Mouse (Mus musculus) testis, adult 2 months (tissue): ENCODE measurements around the gene Gatad2a. TPM values are rescaled to one million over a fixed set of nuclear protein-coding genes. Genes with fewer than 3 reads are reported as not detected.
"Not testable (repeated sequence)": the region's sequence is repeated elsewhere in the genome, so short reads cannot be mapped to it uniquely, and the experiment has no call there.

Source experiments
- H3K27ac ChIP-seq: fragments of 200-500 bp; 2 replicates; pipeline ENCODE4 v1.5.1; 2012; ENCODE audit warnings: low read depth, low read length; ENCODE audit not compliant: control insufficient read depth, insufficient read depth
- H3K27me3 ChIP-seq: fragments of 200-500 bp; 2 replicates; pipeline ENCODE4 v1.6.1; 2012; ENCODE audit warnings: mild to moderate bottlenecking, low read length, moderate library complexity; ENCODE audit not compliant: control insufficient read depth, insufficient read depth
- H3K36me3 ChIP-seq: fragments of 200-500 bp; 2 replicates; pipeline ENCODE4 v1.6.1; 2012; ENCODE audit warnings: mild to moderate bottlenecking, low read length; ENCODE audit not compliant: control insufficient read depth, insufficient read depth
- H3K4me1 ChIP-seq: fragments of 200-500 bp; 2 replicates; pipeline ENCODE4 v1.6.1; 2012; ENCODE audit warnings: low read length; ENCODE audit not compliant: control insufficient read depth, insufficient read depth
- H3K4me3 ChIP-seq: fragments of 200-500 bp; 2 replicates; pipeline ENCODE4 v1.5.1; 2012; ENCODE audit warnings: low read depth, mild to moderate bottlenecking, low read length, moderate library complexity, mixed read lengths; ENCODE audit not compliant: control insufficient read depth
- CTCF ChIP-seq: fragments of 200-500 bp; IDR thresholded peaks from 2 replicates; pipeline ENCODE4 v1.5.1; 2012; ENCODE audit warnings: low read depth, mild to moderate bottlenecking, inconsistent platforms, low read length, moderate library complexity; ENCODE audit not compliant: control insufficient read depth, insufficient read depth, insufficient replicate concordance
- POLR2A ChIP-seq: fragments of 200-500 bp; IDR thresholded peaks from 2 replicates; pipeline ENCODE4 v1.6.1; 2012; ENCODE audit warnings: low read depth, mild to moderate bottlenecking, inconsistent platforms, low read length, moderate library complexity; ENCODE audit not compliant: control insufficient read depth
- polyA plus RNA-seq: library from polyadenylated mRNA; depleted of rRNA; stranded (reverse); fragments of >200 nt; gene quantifications from 2 replicates; pipeline ENCODE4 v1.2.3, GENCODE M21; 2012

Gatad2a gene
- polyA plus RNA-seq, 1 experiment: 80.8 TPM

DNA sequence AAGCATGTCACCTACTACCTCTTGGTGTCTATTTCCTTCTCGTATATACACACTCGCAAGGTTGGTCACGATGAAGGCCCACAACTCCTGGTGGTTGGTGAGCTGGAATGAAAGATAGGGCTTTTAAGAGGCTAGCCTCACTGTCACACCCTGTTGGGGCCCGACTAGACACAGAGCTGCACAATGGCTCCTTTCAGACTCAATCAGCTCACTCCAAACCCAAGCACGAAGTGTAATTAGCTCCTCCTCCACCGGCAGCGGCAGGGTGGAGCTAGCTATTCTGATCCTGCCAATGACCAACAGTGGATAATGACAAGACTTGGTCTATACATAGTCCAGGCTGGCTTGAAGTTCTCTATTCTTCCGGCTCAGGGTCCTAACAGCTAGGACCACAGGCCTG, 27.4 kb upstream of the Gatad2a start:
- no peak overlapping the region for H3K4me3 ChIP-seq
- TF ChIP-seq CTCF (no peak), POLR2A (no peak)
- no peaks in the 10 kb centered on the region for H3K27me3 ChIP-seq
- H3K27ac ChIP-seq: no peak overlapping the region
- H3K4me1 ChIP-seq: no peaks in the 10 kb centered on the region
- H3K36me3 ChIP-seq: peaks cover 5% of the 10 kb centered on the region

DNA sequence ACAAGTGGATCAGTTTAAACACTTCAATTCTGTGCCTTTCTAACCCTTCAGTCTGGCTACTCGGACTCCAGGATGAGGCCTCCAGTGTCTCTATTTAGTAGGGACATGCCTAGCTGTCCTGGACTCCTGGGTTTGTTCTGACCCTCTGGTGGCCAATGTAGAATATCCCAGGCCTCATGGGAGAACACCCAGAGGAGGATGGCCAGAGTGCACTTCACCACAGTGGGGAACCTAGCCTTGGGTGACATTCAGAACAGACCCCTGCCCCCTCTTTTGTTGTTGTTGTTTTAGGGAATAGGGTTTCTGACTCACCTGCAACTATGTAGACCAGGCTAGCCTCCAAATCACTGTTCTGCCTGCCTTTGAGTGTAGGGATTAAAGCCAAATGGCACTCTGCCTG, 18.8 kb upstream of the Gatad2a start:
- H3K27ac ChIP-seq: no peak overlapping the region
- H3K4me1 ChIP-seq: no peaks in the 10 kb centered on the region
- no peak overlapping the region for H3K4me3 ChIP-seq
- H3K36me3 ChIP-seq: no peaks in the 10 kb centered on the region; the same call in 1 of the 2 replicates
- H3K27me3 ChIP-seq: no peaks in the 10 kb centered on the region
- TF ChIP-seq CTCF: no peak
- no peak for TF ChIP-seq POLR2A

DNA sequence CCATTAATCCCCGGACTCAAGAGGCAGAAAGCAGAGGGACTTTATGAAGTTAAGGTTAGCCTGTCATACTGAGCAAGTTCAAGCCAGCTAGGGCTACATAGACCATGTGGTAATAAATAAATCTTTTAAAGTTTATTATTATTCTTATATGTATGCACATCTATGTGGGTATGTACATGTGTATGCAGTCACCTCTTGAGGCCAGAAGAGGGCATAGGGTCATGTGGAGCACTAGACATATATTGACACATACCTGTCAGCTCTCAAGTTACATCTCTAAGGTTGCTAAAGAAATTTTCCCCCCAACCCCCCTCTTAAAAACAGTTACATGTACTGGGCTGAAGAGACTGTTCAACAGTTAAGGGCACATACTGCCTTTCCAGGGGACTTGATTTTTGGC, 16.6 kb upstream of the Gatad2a start:
- TF ChIP-seq POLR2A (no peak), CTCF (no peak)
- no peak overlapping the region for H3K4me3 ChIP-seq
- no peaks in the 10 kb centered on the region; the same call in 1 of the 2 replicates for H3K36me3 ChIP-seq
- H3K27me3 ChIP-seq: no peaks in the 10 kb centered on the region
- H3K27ac ChIP-seq: no peak overlapping the region
- no peaks in the 10 kb centered on the region for H3K4me1 ChIP-seq

DNA sequence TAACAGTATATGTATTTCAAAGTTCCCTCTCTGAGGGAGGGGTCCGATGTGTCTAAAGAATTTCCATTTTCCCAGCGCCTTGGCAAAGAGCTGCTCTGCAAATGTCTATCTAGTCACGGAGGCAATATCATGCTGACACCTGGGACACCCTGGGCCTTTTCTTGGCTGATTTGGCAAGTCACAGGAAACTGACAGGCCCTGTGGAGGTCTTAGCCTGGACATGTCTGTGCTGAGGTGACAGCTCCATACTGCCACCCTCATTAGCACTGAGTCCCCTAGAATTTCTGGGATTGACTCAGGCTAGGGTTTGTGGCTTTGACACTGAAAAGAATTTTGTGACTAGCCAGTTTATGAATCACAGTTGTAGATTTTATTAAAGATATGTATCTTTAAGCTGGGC, 16.2 kb upstream of the Gatad2a start:
- Histone ChIP-seq H3K4me1 (no peaks in the 10 kb centered on the region), H3K27ac (no peak overlapping the region)

DNA sequence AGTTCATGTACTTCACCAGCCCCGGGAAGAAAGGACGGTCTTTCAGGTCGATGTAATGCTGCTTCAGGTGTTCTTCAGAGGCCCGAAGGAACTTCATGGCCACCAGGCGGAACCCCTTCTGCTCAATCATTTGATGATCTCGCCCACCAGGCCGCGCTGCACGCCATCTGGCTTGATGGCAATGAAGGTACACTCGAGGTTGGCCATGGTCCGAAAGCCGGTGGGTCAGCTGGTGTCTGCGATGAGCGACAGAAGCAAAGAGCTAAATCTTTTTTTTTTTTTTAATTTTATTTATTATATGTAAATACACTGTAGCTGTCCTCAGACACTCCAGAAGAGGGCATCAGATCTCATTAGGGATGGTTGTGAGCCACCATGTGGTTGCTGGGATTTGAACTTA, 14.6 kb upstream of the Gatad2a start:
- not testable (repeated sequence) for H3K36me3 ChIP-seq, H3K27me3 ChIP-seq, H3K4me3 ChIP-seq, H3K4me1 ChIP-seq, H3K27ac ChIP-seq

More for the DNA sequence above, 16.2 kb upstream of the Gatad2a start:
- H3K27me3 ChIP-seq: no peaks in the 10 kb centered on the region
- H3K36me3 ChIP-seq: no peaks in the 10 kb centered on the region
- no peak overlapping the region for H3K4me3 ChIP-seq
- TF ChIP-seq CTCF (no peak), POLR2A (no peak)

DNA sequence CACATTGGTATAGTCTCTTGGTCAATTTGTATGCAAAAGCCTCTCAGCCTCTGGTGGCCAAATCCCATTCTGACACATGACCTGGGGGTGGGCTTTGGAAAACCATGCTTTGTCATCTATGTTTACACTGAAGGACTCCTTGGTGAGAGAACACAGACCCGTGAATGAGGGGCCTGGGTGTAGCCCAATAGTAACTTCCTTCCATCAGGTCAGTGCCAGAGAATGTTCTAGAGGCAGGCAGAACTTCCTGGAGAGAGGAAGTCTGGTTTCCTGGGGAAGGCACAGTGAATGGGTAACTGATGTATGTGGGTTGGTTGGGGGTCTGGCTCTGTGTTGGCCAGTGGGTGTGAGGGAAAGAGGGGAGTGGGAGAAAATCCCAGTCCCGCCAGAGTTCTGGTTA, 9.0 kb upstream of the Gatad2a start:
- H3K4me1 ChIP-seq: peaks cover 6% of the 10 kb centered on the region
- H3K4me3 ChIP-seq: no peak overlapping the region
- no peak for TF ChIP-seq CTCF
- TF ChIP-seq POLR2A: no peak
- H3K27me3 ChIP-seq: no peaks in the 10 kb centered on the region
- H3K36me3 ChIP-seq: no peaks in the 10 kb centered on the region
- no peak overlapping the region for H3K27ac ChIP-seq

DNA sequence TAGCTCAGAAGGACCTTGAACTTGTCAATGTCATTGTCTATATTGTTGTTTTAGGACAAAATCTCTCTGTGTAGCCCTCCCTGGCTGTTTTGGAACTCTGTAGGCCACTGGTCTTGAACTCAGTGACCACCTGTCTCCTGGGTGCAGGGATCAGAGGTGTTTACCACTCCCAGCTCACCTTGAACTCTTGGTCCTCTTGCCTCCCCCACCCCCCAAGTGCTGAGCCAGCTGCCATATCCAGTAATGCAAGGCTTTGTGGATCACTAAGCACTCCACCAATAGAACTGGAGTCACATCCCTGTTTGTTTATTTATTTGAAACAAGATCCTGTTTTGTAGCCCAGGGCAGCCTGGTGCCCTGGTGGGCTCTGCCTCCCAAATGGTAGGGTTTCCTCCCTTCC, 8.2 kb upstream of the Gatad2a start:
- Histone ChIP-seq H3K27ac (no peak overlapping the region), H3K4me3 (no peak overlapping the region), H3K27me3 (no peaks in the 10 kb centered on the region), H3K4me1 (peaks cover 6% of the 10 kb centered on the region), H3K36me3 (no peaks in the 10 kb centered on the region)
- TF ChIP-seq CTCF: no peak

DNA sequence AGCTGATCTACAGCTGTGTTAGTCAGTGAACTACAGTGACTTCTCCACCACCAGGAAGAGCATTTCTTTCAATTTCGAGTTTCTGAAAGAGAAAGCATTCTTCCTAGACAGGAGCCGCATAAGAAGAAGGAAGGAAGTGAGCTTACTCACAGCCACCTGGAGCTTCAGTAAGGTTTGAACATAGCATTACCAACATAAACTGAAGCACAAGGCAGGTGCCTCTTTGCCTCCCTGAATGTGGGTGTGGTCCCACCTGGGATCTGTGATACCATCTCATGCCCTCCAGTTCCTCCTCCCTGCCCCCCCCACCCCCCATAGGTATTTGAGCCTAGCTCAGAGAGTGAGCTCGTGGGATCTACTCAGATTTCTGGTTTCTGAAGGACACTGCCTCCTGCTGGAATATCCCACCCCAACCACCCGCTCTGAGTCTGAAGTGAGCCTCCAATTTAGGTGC, 7.0 kb upstream of the Gatad2a start:
- Histone ChIP-seq H3K4me1 (peaks cover 6% of the 10 kb centered on the region), H3K4me3 (no peak overlapping the region), H3K27ac (no peak overlapping the region), H3K27me3 (no peaks in the 10 kb centered on the region), H3K36me3 (no peaks in the 10 kb centered on the region)
- TF ChIP-seq CTCF (no peak), POLR2A (no peak)

DNA sequence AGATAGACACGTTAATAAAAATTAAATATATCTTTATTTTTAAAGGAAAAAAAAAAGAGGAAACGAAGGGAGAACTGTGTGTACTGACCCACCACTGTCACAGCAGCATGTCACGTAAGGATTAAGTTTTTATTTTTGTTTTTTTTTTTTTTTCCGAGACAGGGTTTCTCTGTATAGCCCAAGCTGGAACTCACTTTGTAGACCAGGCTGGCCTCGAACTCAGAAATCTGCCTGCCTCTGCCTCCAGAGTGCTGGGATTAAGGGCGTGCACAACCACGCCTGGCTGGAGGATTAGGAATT, 5.7 kb upstream of the Gatad2a start:
- H3K36me3 ChIP-seq, H3K4me1 ChIP-seq, H3K4me3 ChIP-seq, H3K27me3 ChIP-seq, H3K27ac ChIP-seq: not testable (repeated sequence)
